Mouse (Mus musculus) MEL-GATA-1-ER (cell line): ENCODE measurements around the gene Aup1.

Experiments used
- DNase-seq: peaks from one replicate; pipeline ENCODE4 v3.0.0-alpha.2; 2012; ENCODE audit warnings: low read depth; ENCODE audit errors: extremely low read depth

Gene Aup1

GRCm38 (mm10) chr6:83104158-83104557 lies 49.8 kb downstream of the Aup1 start:
- DNase-seq, result no peak
